Mouse (Mus musculus): ENCODE measurements around the gene Abca1.

- TF ChIP-seq EP300 (IDR thresholded peaks at IDR 0.05; ENCODE audit: insufficient read depth, low read depth, low read length) (no peak), CTCF (IDR thresholded peaks at IDR 0.05; ENCODE audit: low read depth, low read length) (no peak), POLR2A (IDR thresholded peaks at IDR 0.05; ENCODE audit: insufficient read depth, low read length) (no peak)
These were observed 57.2 kb downstream of the Abca1 start for GRCm38 (mm10) chr4:53102529-53102928.
